Mouse (Mus musculus): ENCODE data around the gene Tubg1.

The Tubg1 gene

GRCm38 (mm10) chr11:101119761-101120544 lies at the start of gene Tubg1, which contains the start of gene Retreg3:
TSS of gene Tubg1 (plus strand) at chr11:101119938.
TSS of gene Retreg3 (minus strand) at chr11:101119893.
- in situ Hi-C loops (cut with MboI; ENCODE audit: low pct_unique_long_range_greater_than_20kb in 1 of 2, low sequenced_read_pairs in 2 of 2, unreplicated experiment in 1 of 2) = no loop called here

DNA sequence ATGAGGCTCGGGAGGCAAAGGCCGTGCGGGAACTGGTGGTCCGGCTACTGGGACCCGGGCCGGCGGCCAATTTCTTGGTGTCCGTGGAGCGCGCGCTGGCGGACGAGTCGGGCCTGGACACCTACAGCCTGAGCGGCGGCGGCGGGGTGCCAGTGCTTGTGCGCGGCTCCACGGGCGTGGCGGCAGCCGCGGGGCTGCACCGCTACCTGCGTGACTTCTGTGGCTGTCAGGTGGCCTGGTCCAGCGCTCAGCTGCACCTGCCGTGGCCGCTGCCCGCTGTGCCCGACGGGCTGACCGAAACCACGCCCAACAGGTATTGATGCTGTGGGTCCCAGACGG lies 49.6 kb upstream of the Tubg1 start:
- in situ Hi-C loops (cut with MboI; ENCODE audit: low pct_unique_long_range_greater_than_20kb in 1 of 2, low sequenced_read_pairs in 2 of 2, unreplicated experiment in 1 of 2) = loop anchor here (25.0 kb wide), 1 partner anchor 208 kb away; the partner anchor contains the start of genes Stat5a (in 2 of the 2) and Stat5b (in 2 of the 2)

- in situ Hi-C loops (cut with MboI; ENCODE audit: low pct_unique_long_range_greater_than_20kb in 1 of 2, low sequenced_read_pairs in 2 of 2, unreplicated experiment in 1 of 2) = loop anchor here (25.0 kb wide), 1 partner anchor 209 kb away; the partner anchor contains the start of genes Stat5a (in 2 of the 2) and Stat5b (in 2 of the 2)
Observed at GRCm38 (mm10) chr11:101070987-101071386, 48.8 kb upstream of the Tubg1 start.

DNA sequence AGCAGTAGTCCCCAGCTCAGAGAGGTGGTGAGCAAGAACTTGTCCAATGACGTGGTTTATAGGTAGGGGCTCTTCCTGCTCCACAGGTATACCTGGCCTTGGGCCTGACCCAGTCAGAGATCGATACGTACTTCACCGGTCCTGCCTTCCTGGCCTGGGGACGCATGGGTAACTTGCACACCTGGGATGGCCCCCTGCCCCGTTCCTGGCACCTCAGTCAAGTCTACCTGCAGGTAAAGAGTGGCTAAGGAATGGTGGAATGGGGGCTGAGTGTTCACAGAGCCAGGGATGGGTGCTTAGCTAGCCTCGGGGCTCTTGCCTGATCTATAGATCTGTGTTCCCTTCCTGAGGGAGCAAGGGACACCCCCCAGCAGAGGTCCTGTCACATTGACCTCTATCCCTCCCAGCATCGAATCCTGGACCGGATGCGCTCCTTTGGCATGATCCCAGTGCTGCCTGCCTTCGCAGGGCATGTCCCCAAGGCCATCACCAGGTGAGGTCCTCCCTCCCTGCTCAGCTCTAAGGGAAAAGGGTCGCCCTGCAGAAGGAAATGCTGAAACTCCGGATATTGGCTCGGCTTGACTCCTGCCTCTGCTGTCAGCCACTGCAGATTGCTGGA lies 47.8 kb upstream of the Tubg1 start:
- in situ Hi-C loops (cut with MboI; ENCODE audit: low pct_unique_long_range_greater_than_20kb in 1 of 2, low sequenced_read_pairs in 2 of 2, unreplicated experiment in 1 of 2) = loop anchor here (25.0 kb wide), 1 partner anchor 210 kb away; the partner anchor contains the start of genes Stat5a (in 2 of the 2) and Stat5b (in 2 of the 2)

- in situ Hi-C loops (cut with MboI; ENCODE audit: low pct_unique_long_range_greater_than_20kb in 1 of 2, low sequenced_read_pairs in 2 of 2, unreplicated experiment in 1 of 2) = no loop called here
Observed at GRCm38 (mm10) chr11:101078121-101078520, 41.6 kb upstream of the Tubg1 start, which contains the start of gene Hsd17b1. TSS of gene Hsd17b1 (plus strand) at chr11:101078411.

DNA sequence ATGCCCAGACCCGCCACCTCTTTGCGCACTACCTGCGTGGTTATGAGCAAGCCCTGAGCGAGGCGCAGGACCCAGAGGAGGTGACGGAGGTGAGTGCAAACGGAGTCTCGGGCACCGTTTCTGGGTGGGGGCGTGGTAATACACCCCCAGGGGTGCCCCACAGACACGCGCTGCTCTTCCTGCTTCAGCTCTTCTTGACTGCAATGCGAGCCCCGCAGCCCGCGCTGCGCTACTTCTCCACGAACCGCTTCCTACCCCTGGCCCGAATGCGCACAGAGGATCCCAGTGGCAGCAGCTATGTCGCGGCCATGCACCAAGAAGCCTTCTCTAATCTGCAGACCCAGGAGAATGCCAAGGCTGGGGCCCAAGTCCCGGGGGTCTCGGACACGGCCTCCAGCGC lies 40.0 kb upstream of the Tubg1 start:
- in situ Hi-C loops (cut with MboI; ENCODE audit: low pct_unique_long_range_greater_than_20kb in 1 of 2, low sequenced_read_pairs in 2 of 2, unreplicated experiment in 1 of 2) = no loop called here

DNA sequence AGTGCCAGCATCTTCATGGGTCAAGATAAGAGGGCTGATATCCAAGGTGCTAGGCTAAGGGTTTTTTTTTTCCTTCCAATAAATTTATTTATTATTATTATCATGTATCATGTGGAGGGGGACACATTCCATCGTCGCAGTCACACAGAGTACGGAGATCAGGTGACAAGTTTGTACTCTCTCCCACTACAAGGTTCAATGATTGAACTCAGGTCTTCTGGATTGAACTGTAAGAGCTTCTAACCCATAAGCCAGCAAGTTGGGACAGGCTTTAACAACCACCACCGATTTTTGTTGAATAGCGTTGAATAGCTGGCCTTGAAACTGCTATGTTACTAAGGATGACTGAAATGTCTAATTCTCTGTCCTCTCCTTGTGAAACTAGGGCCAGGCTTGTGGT lies 39.3 kb upstream of the Tubg1 start:
- in situ Hi-C loops (cut with MboI; ENCODE audit: low pct_unique_long_range_greater_than_20kb in 1 of 2, low sequenced_read_pairs in 2 of 2, unreplicated experiment in 1 of 2) = no loop called here

DNA sequence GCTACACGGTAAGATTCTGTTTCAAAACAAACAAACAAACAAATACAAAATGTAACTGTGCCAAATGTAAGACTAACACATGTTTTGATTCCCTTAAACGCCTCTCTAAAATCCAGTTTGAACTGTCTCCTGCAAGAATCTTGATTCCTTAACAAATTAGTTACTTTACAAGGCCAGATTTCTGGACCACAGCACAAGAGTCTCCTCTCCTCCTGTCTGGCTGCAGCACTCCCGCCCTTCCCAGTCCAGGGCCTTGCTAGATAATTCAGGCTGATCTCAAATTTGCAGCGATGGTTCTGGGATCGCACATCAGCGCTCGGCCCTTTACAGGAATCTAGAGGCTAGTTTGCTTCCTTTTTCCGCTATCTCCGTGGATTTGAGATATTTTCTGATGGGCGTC lies 38.1 kb upstream of the Tubg1 start:
- in situ Hi-C loops (cut with MboI; ENCODE audit: low pct_unique_long_range_greater_than_20kb in 1 of 2, low sequenced_read_pairs in 2 of 2, unreplicated experiment in 1 of 2) = no loop called here

DNA sequence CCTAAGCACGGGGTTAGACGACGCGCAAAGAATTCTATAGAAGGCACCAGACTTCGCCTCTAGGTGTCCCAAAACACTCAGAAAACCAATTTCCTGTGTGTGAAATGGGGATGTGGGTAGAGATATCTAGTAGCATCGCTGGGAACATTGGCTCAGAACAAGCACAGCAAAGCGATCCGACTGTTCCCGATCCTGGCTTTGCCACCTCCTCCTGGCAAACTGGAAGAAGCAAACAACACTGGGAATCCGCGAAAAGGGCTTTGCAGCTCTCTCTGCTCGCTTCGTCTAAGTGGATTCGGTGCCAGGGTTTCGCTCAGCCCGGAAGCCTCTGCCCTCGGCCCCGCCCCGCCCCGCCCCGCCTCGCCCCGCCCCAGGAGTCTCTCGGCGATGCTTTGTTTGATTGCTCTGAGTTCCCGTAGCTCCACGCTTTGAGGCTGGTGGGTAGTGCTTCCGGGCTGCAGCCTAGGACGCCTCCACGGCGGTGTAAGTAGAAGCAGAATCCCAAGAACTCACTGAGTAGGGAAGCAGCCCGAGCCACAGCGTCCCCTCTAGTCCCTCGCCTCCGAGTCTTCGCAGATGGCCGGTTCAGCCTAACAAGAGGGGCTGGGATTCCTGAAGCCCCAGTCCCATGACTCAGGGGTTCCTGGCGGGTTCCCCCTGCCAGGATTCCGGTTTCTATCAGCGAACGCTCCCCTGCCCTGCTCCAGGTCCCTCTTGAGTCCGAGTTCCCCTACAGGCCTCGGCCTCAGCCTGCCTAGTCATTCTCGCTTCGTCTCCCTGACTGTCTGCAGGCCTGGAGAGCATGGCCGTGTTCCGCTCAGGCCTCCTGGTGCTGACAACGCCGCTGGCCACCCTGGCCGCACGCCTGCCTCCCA lies 37.3 kb upstream of the Tubg1 start, which contains the start of gene Coasy:
Gene Coasy, plus strand, starts transcription at position 358 of the 875 bp plus-strand sequence.
- in situ Hi-C loops (cut with MboI; ENCODE audit: low pct_unique_long_range_greater_than_20kb in 1 of 2, low sequenced_read_pairs in 2 of 2, unreplicated experiment in 1 of 2) = no loop called here

GRCm38 (mm10) chr11:101083083-101083697 lies 36.5 kb upstream of the Tubg1 start:
- in situ Hi-C loops (cut with MboI; ENCODE audit: low pct_unique_long_range_greater_than_20kb in 1 of 2, low sequenced_read_pairs in 2 of 2, unreplicated experiment in 1 of 2) = no loop called here

GRCm38 (mm10) chr11:101084246-101084645 lies 35.5 kb upstream of the Tubg1 start:
- in situ Hi-C loops (cut with MboI; ENCODE audit: low pct_unique_long_range_greater_than_20kb in 1 of 2, low sequenced_read_pairs in 2 of 2, unreplicated experiment in 1 of 2) = no loop called here

- in situ Hi-C loops (cut with MboI; ENCODE audit: low pct_unique_long_range_greater_than_20kb in 1 of 2, low sequenced_read_pairs in 2 of 2, unreplicated experiment in 1 of 2) = no loop called here
Observed at GRCm38 (mm10) chr11:101084811-101085210, 34.9 kb upstream of the Tubg1 start.

GRCm38 (mm10) chr11:101085617-101086322 lies 34.0 kb upstream of the Tubg1 start:
- in situ Hi-C loops (cut with MboI; ENCODE audit: low pct_unique_long_range_greater_than_20kb in 1 of 2, low sequenced_read_pairs in 2 of 2, unreplicated experiment in 1 of 2) = no loop called here

DNA sequence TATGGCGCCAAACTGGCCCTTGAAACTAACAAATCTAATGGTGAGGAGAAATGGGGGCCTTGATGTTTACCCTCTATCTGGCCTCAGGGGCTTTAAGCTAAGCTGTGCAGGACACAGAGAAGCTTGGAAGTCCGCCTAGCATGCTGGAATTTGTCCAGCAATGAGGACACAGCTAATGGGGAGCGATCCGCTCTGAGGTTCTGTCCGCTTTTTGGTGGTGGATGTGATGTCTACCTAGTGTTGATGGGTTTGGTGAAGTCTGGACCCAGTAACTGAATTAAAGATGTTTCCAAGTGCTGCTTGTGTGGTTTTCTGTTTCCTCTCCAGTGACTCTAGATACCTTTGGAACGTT lies 33.4 kb upstream of the Tubg1 start:
- in situ Hi-C loops (cut with MboI; ENCODE audit: low pct_unique_long_range_greater_than_20kb in 1 of 2, low sequenced_read_pairs in 2 of 2, unreplicated experiment in 1 of 2) = no loop called here

- in situ Hi-C loops (cut with MboI; ENCODE audit: low pct_unique_long_range_greater_than_20kb in 1 of 2, low sequenced_read_pairs in 2 of 2, unreplicated experiment in 1 of 2) = no loop called here
Observed at GRCm38 (mm10) chr11:101086756-101087681, 32.7 kb upstream of the Tubg1 start, which contains the start of gene Mlx. TSS of gene Mlx (plus strand) at chr11:101087277.

DNA sequence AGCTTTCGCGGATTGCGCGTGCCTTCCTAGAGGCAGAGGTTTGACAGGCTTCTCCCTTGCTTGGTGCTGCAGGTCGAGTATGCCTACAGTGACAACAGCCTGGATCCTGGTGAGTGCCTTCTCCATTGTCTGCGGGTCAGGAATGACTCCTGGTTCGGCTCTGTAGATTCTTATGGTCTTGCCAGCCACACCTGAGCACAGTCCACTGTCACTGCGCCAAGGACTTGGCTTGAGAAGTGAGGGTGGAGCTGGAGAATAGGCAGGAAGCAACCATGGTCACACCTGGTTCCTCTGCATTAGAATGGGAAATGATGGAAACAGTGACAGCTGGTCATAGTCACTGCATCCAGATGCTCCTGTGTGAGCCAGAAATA lies 32.1 kb upstream of the Tubg1 start:
- in situ Hi-C loops (cut with MboI; ENCODE audit: low pct_unique_long_range_greater_than_20kb in 1 of 2, low sequenced_read_pairs in 2 of 2, unreplicated experiment in 1 of 2) = no loop called here

DNA sequence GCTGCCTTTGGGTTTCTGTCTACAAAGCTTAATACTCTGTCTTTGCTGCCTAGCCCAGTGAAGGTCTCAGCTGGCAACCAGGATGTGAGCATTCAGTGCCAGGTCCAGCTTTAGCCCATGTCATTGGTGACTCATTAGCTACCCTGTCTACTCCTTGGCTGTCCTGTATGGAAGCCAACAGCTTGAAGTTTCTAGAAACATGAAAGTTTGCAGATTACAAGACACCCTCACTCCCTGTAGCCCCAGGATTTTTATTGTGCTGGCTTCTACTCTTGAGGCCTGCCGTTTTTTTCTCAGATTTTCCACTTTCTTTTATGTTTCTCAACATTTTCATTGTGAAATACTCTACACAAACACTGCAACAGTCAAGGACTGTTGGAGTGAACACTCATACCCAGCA lies 29.8 kb upstream of the Tubg1 start:
- in situ Hi-C loops (cut with MboI; ENCODE audit: low pct_unique_long_range_greater_than_20kb in 1 of 2, low sequenced_read_pairs in 2 of 2, unreplicated experiment in 1 of 2) = no loop called here

All from mouse embryonic stem cell (cell line).